9 mouse cellular contexts compared by ENCODE assay signal in the genomic region with DNA sequence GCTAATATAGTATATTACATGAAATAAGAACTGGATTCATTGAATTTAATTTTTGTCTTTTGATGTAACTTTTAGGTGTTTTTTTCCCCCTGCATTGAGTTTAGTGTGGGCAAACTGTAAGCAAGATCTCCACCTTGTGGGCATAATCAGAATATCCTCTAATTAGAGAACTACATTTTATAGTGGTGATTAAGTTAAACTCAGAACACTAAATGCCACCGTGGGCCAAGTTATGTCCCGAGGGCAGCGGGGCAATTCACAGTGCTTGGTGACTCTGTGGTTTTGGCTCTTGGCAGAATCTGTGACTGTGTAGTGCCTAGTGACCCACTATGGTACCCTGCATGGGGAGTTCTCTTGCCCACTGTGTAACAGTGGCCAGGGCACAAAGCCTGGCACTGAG. TPM values are rescaled to one million over a fixed set of nuclear protein-coding genes. Genes with fewer than 3 reads are reported as not detected.
A peak's percentile ranks its signal among the peaks of the same experiment; 100 is the strongest.
DNase-seq lines count a peak whose midpoint lies in the region; ATAC-seq and TF ChIP-seq lines count a peak whose summit lies in the region.
"Had no signal": no experiment of that assay in that cellular context is flagged by ENCODE, and none has a peak within 500 bp of the region (broad histone marks: within the 10 kb centered on the region; RNA-seq: fewer than 3 reads in every experiment).

No protein-coding gene starts in this region.

- no peak for TF ChIP-seq EP300 in lung, postnatal 0 days (IDR thresholded peaks at IDR 0.05)

- no peak overlapping the region for H3K9ac ChIP-seq in lung, postnatal 0 days (replicated peaks; ENCODE audit: low read depth)

- H3K27ac ChIP-seq in lung, postnatal 0 days (ENCODE audit: low read length) = no peak overlapping the region

- no peaks in the 10 kb centered on the region for H3K36me3 ChIP-seq in lung, postnatal 0 days (ENCODE audit: insufficient read depth, low read length)

- WGBS in lung, postnatal 0 days = 28% methylated on average over 3 of the region's 3 CpGs

- no peak for ATAC-seq in lung, postnatal 0 days

- H3K9me3 ChIP-seq in lung, postnatal 0 days (ENCODE audit: low read length) = no peaks in the 10 kb centered on the region
- H3K9me3 ChIP-seq: megakaryocyte, embryonic 14.5 days had no signal

- H3K4me2 ChIP-seq in lung, postnatal 0 days (replicated peaks; ENCODE audit: low read depth, low read length) = no peak overlapping the region

- peak; percentile 12 for DNase-seq in gastrocnemius, adult 18-20 months (ENCODE audit: low spot score)
- no peak for DNase-seq in gastrocnemius, adult 8-10 months (ENCODE audit: low spot score in 2 of 2)
- DNase-seq in lung, postnatal 0 days (ENCODE audit: low spot score) = peak; percentile 72
- no peak for DNase-seq in lung, postnatal 14 days
- peak; percentile 30 for DNase-seq in cerebellum, adult 9-11 months
- DNase-seq in retina, postnatal 1 day = peak; percentile 65
- no peak for DNase-seq in urinary bladder, postnatal 25 days (ENCODE audit: low spot score)
- no peak for DNase-seq in testis, postnatal 14 days (ENCODE audit: low spot score)

- H3K4me3 ChIP-seq in lung, postnatal 0 days (ENCODE audit: low read depth, low read length) = no peak overlapping the region
- H3K4me3 ChIP-seq: megakaryocyte, embryonic 14.5 days had no signal

- peak; percentile 74 for TF ChIP-seq CTCF in lung, postnatal 0 days (IDR thresholded peaks at IDR 0.05)

- peaks cover 9% of the 10 kb centered on the region for H3K4me1 ChIP-seq in lung, postnatal 0 days (ENCODE audit: insufficient read depth, low read depth, low read length)

- H3K27me3 ChIP-seq in lung, postnatal 0 days (replicated peaks; ENCODE audit: insufficient read depth, low read length) = peaks cover 3% of the 10 kb centered on the region; the same call in 1 of the 2 replicates

RNA-seq across cellular contexts. Expression of gene Fjx1, which starts 1.1 kb away (rescaled TPM):
- under 1 TPM; 0.27 to 0.33 TPM for total RNA-seq in gastrocnemius, adult 18-20 months (2021)
- total RNA-seq in gastrocnemius, adult 8-10 months (2022) = under 1 TPM; 0.07 to 0.63 (median 0.42) TPM
- polyA plus RNA-seq in lung, postnatal 0 days (2015; fragmentation: Nextera tagmentation; extraction: Ambion mirVana) = 7.3 and 7.8 TPM in 2 replicates

RNA-seq across cellular contexts. Expression of gene Trim44, which starts 45.8 kb away (rescaled TPM):
- 10 to 100 TPM; 14.8 to 17.7 TPM for total RNA-seq in gastrocnemius, adult 18-20 months (2021)
- 10 to 100 TPM; 11.9 to 16.5 (median 14.8) TPM for total RNA-seq in gastrocnemius, adult 8-10 months (2022)
- polyA plus RNA-seq in lung, postnatal 0 days (2015; fragmentation: Nextera tagmentation; extraction: Ambion mirVana) = 12.7 and 17.3 TPM in 2 replicates

Comparison
In these comparisons a context has a peak if more than half of its experiments do, and no peak if none do; other contexts are left out.
1. DNase-seq: peak in gastrocnemius, adult 18-20 months (single experiment), lung, postnatal 0 days (single experiment), cerebellum, adult 9-11 months (single experiment) and retina, postnatal 1 day (single experiment); none in gastrocnemius, adult 8-10 months (0 of 2), lung, postnatal 14 days (single experiment), urinary bladder, postnatal 25 days (single experiment) and testis, postnatal 14 days (single experiment).